Mouse (Mus musculus): ENCODE data around the gene Pacrg.

GRCm38 (mm10) chr17:10452801-10453200, 387.3 kb downstream of the Pacrg start:
- TF ChIP-seq USF1 (IDR thresholded peaks at IDR 0.05; ENCODE audit: low read depth, low read length) (no peak), CHD2 (IDR thresholded peaks at IDR 0.05; ENCODE audit: low read length) (no peak), JUND (conservative IDR thresholded peaks at IDR 0.05; ENCODE audit: low read depth, low read length) (no peak)
